In genomic region chr7:127967004-127967921, GRCm38 (mm10) we compare ENCODE assay signal across 8 mouse cellular contexts. TPM values are rescaled to one million over a fixed set of nuclear protein-coding genes. Genes with fewer than 3 reads are reported as not detected.
DNase-seq lines count a peak whose midpoint lies in the region; ATAC-seq and TF ChIP-seq lines count a peak whose summit lies in the region.

Fus (plus strand) TSS chr7:127967457.

- intact Hi-C loops in heart, postnatal 36 days (cut with DNase I) = loop anchor here (2.0 kb wide), 1 partner anchor 30 kb away; no protein-coding TSS in a partner anchor

- peaks cover 25% of the 10 kb centered on the region for H3K36me3 ChIP-seq in ES-E14 (ENCODE audit: control insufficient read depth, insufficient read depth, low read length, poor library complexity, severe bottlenecking)
- peaks cover 15% of the 10 kb centered on the region for H3K36me3 ChIP-seq in forebrain, embryonic 16.5 days (ENCODE audit: control insufficient read depth, insufficient read depth)
- H3K36me3 ChIP-seq in lung, embryonic 14.5 days (ENCODE audit: insufficient read depth) = peaks cover 29% of the 10 kb centered on the region
- H3K36me3 ChIP-seq in thymus, adult 2 months (ENCODE audit: control insufficient read depth, insufficient read depth, low read length) = peaks cover 26% of the 10 kb centered on the region

- H3K27me3 ChIP-seq in forebrain, embryonic 16.5 days (replicated peaks; ENCODE audit: control insufficient read depth, insufficient read depth, low read length) = no peaks in the 10 kb centered on the region
- no peaks in the 10 kb centered on the region for H3K27me3 ChIP-seq in lung, embryonic 14.5 days (ENCODE audit: insufficient read depth, low read length)
- no peaks in the 10 kb centered on the region for H3K27me3 ChIP-seq in thymus, adult 2 months (ENCODE audit: control insufficient read depth, insufficient read depth, low read length)

- TF ChIP-seq CTCF in layer of hippocampus, adult 2 months (conservative IDR thresholded peaks at IDR 0.05) = peak; percentile 42
- TF ChIP-seq CTCF in lung, embryonic 14.5 days (IDR thresholded peaks at IDR 0.05; ENCODE audit: low read depth) = peak; percentile 42
- TF ChIP-seq CTCF in olfactory bulb, adult 2 months (IDR thresholded peaks at IDR 0.05; ENCODE audit: insufficient read depth, low read depth, low read length) = no peak
- 0 out of 2 replicates have a peak, but pooled peaks have one; percentile 30 for TF ChIP-seq CTCF in thymus, adult 2 months (IDR thresholded peaks at IDR 0.05; ENCODE audit: borderline replicate concordance, control insufficient read depth, extremely low read depth, insufficient read depth, low read length, poor library complexity)

- peak within 1 kb of the TSS; percentile 99 for H3K27ac ChIP-seq in ES-E14 (ENCODE audit: insufficient read depth, low read depth, low read length, poor library complexity, severe bottlenecking)
- peak within 1 kb of the TSS; percentile 97 for H3K27ac ChIP-seq in forebrain, embryonic 16.5 days (ENCODE audit: low read length)
- H3K27ac ChIP-seq in layer of hippocampus, adult 2 months = peak within 1 kb of the TSS; percentile 100
- H3K27ac ChIP-seq in lung, embryonic 14.5 days (ENCODE audit: low read depth) = peak within 1 kb of the TSS; percentile 99
- H3K27ac ChIP-seq in olfactory bulb, adult 2 months (ENCODE audit: insufficient read depth, low read depth, low read length) = peak within 1 kb of the TSS; percentile 99
- peak within 1 kb of the TSS; percentile 75 for H3K27ac ChIP-seq in thymus, adult 2 months (ENCODE audit: control insufficient read depth, insufficient read depth, low read length)

- no peaks in the 10 kb centered on the region for H3K9me3 ChIP-seq in ES-E14 (ENCODE audit: control insufficient read depth, insufficient read depth, low read depth, low read length)
- no peaks in the 10 kb centered on the region for H3K9me3 ChIP-seq in forebrain, embryonic 16.5 days (ENCODE audit: control insufficient read depth, low read length)
- H3K9me3 ChIP-seq in lung, embryonic 14.5 days (ENCODE audit: low read depth, low read length) = no peaks in the 10 kb centered on the region

- in situ Hi-C loops in ES-E14 (cut with MboI; ENCODE audit: low sequenced_read_pairs in 2 of 2, unreplicated experiment in 2 of 2) = no loop called here

- peak within 1 kb of the TSS; percentile 83 to 94 for H3K4me3 ChIP-seq in ES-E14 (ENCODE audit: insufficient read depth in 1 of 2, low read depth in 1 of 2, low read length in 2 of 2, poor library complexity in 1 of 2, severe bottlenecking in 1 of 2)
- H3K4me3 ChIP-seq in forebrain, embryonic 16.5 days (replicated peaks; ENCODE audit: low read length) = peak within 1 kb of the TSS; percentile 93
- H3K4me3 ChIP-seq in layer of hippocampus, adult 2 months = peak within 1 kb of the TSS; percentile 78
- H3K4me3 ChIP-seq in lung, embryonic 14.5 days (ENCODE audit: low read depth, low read length) = peak within 1 kb of the TSS; percentile 96
- peak within 1 kb of the TSS; percentile 95 for H3K4me3 ChIP-seq in olfactory bulb, adult 2 months (ENCODE audit: insufficient read depth, low read depth, low read length)
- peak within 1 kb of the TSS; percentile 88 for H3K4me3 ChIP-seq in thymus, adult 2 months (ENCODE audit: control insufficient read depth, insufficient read depth, low read length)

- peak within 1 kb of the TSS; percentile 99 for H3K9ac ChIP-seq in ES-E14 (ENCODE audit: insufficient read depth, low read depth, low read length, poor library complexity, severe bottlenecking)
- H3K9ac ChIP-seq in forebrain, embryonic 16.5 days (replicated peaks; ENCODE audit: low read depth, low read length) = peak within 1 kb of the TSS; percentile 93
- peak within 1 kb of the TSS; percentile 99 for H3K9ac ChIP-seq in lung, embryonic 14.5 days

- TF ChIP-seq POLR2A in olfactory bulb, adult 2 months (IDR thresholded peaks at IDR 0.05; ENCODE audit: insufficient read depth, low read depth, low read length) = peak; percentile 99
- peak; percentile 100 for TF ChIP-seq POLR2A in thymus, adult 2 months (IDR thresholded peaks at IDR 0.05; ENCODE audit: control insufficient read depth, extremely low read depth, insufficient read depth, low read length, poor library complexity)

- peaks cover 3 to 4% of the 10 kb centered on the region in 2 experiments; a peak in 2 of 4 replicates for H3K4me1 ChIP-seq in ES-E14 (ENCODE audit: control insufficient read depth in 2 of 2, insufficient read depth in 2 of 2, low read length in 2 of 2, poor library complexity in 1 of 2)
- H3K4me1 ChIP-seq in forebrain, embryonic 16.5 days (replicated peaks; ENCODE audit: control insufficient read depth, insufficient read depth, low read length) = peaks cover 22% of the 10 kb centered on the region
- peaks cover 7% of the 10 kb centered on the region; the same call in 1 of the 2 replicates for H3K4me1 ChIP-seq in lung, embryonic 14.5 days (ENCODE audit: insufficient read depth)
- peaks cover 5% of the 10 kb centered on the region; the same call in 1 of the 2 replicates for H3K4me1 ChIP-seq in olfactory bulb, adult 2 months (ENCODE audit: control insufficient read depth, insufficient read depth, low read length)
- peaks cover 10% of the 10 kb centered on the region for H3K4me1 ChIP-seq in thymus, adult 2 months (replicated peaks; ENCODE audit: control insufficient read depth, insufficient read depth, low read length)

- H3K4me2 ChIP-seq in forebrain, embryonic 16.5 days (ENCODE audit: low read length) = peak within 1 kb of the TSS; percentile 80
- H3K4me2 ChIP-seq in lung, embryonic 14.5 days = peak within 1 kb of the TSS; percentile 87

- peak; percentile 87 for DNase-seq in ES-E14 (ENCODE audit: low read depth, low spot score)
- peak; percentile 94 for DNase-seq in cerebellum, adult 11-12 months
- peak; percentile 98 to 100 for DNase-seq in heart, postnatal 36 days
- DNase-seq in layer of hippocampus, adult 2 months (ENCODE audit: low spot score in 2 of 2) = peak; percentile 91 to 95
- DNase-seq in lung, embryonic 14.5 days = peak; percentile 96
- peak; percentile 93 for DNase-seq in thymus, adult 2 months

- peak; percentile 94 for ATAC-seq in forebrain, embryonic 16.5 days
- peak; percentile 95 for ATAC-seq in lung, embryonic 14.5 days (ENCODE audit: insufficient read depth)

- under 1% methylated on average over 86 of the region's 92 CpGs for WGBS in forebrain, embryonic 16.5 days
- under 1% methylated on average over 83 of the region's 92 CpGs for WGBS in lung, embryonic 14.5 days
- under 1% methylated on average over 92 of the region's 92 CpGs for WGBS in olfactory bulb, adult 2 months
- WGBS in thymus, adult 2 months = under 1% methylated on average over 92 of the region's 92 CpGs

TF ChIP-seq in ES-E14, 5 proteins besides CTCF, POLR2A, EP300 and RAD21:
- no peak for TF ChIP-seq CHD2 (IDR thresholded peaks at IDR 0.05; ENCODE audit: low read depth, low read length)
- TF ChIP-seq HCFC1 (IDR thresholded peaks at IDR 0.05; ENCODE audit: borderline replicate concordance, insufficient read depth, low read length) = peak; percentile 23
TF ChIP-seq in ES-E14: peak in this region for 1.

RNA-seq across cellular contexts. Expression of gene Fus, which starts in this region (rescaled TPM):
- total RNA-seq in ES-E14 (2012; rRNA removed) = 91.6 and 142 TPM in 2 replicates
- 342 and 386 TPM in 2 replicates for polyA plus RNA-seq in forebrain, embryonic 16.5 days (2015; fragmentation: Nextera tagmentation; extraction: Ambion mirVana)
- 100 to 1,000 TPM; 154 to 216 TPM for total RNA-seq in heart, postnatal 36 days (2021)
- 100 to 1,000 TPM; 345 to 392 TPM for total RNA-seq in layer of hippocampus, adult 2 months (2021)
- polyA plus RNA-seq in lung, embryonic 14.5 days (2014; fragmentation: Nextera tagmentation; extraction: Ambion mirVana) = 54.6 and 57.9 TPM in 2 replicates
- polyA plus RNA-seq in olfactory bulb, adult 2 months (2012; ENCODE audit: insufficient read depth, insufficient read length, low replicate concordance, missing spikeins) = 1,012 and 1,678 TPM in 2 replicates
- 478 and 527 TPM in 2 replicates for polyA plus RNA-seq in thymus, adult 2 months (2012; rRNA removed)

Comparison
In these comparisons a context has a peak if more than half of its experiments do, and no peak if none do; other contexts are left out.
1. Peak in every context shown above with its lines: DNase-seq, ATAC-seq, H3K4me3 ChIP-seq and H3K27ac ChIP-seq.